Mouse (Mus musculus): ENCODE measurements around the gene Glrx5. TPM values are rescaled to one million over a fixed set of nuclear protein-coding genes. Genes with fewer than 3 reads are reported as not detected.

Glrx5 gene
- total and polyA plus RNA-seq, 3 experiments: 108 to 291 TPM; not detected in 1

DNA sequence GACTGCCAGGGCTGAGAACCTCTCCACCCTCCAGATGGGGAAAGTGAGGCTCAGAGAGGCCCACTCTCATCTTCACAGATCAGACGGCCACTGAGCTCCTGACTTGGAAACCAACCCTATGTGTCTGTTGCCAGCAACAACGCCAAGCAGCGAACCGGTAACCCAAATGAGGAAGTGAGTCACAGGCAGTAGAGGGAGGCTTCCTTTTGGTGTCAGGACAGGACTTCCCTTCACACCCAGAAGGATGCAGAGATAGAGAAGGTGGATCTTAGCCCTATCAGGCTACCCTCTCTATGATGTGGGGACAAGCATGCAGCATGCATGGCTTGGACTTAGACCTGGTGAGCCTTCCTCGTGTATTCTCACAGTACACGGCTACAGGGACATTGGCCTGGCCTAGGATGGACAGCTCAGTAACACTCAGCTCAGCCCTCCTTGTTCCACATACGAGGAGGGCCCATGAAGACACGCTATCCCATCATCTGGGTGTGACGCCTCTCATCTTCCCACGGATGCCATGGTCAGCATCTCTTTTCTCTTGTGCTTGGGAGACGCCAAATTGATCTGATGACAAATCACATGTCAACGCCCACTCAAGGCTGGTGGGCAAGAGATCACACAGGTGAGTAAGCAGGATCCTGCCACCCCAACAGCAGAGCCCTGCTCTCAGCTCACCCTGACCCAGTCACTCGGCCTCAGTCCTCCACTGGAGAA, 41.6 kb upstream of the Glrx5 start:
- Histone ChIP-seq H3K9me3 (replicated peaks; ENCODE audit: insufficient read depth, low read length) (no peaks in the 10 kb centered on the region), H3K9ac (ENCODE audit: control insufficient read depth, low read depth, low read length, poor library complexity, severe bottlenecking) (peak overlapping the region; percentile 38), H3K4me1 (ENCODE audit: control insufficient read depth in 1 of 2, insufficient read depth in 2 of 2, low read length in 2 of 2) (peaks cover 0 to 43% of the 10 kb centered on the region in 2 experiments; a peak in 3 of 4 replicates), H3K79me2 (ENCODE audit: control insufficient read depth, insufficient read depth, low read length, poor library complexity) (no peaks in the 10 kb centered on the region; the same call in 1 of the 2 replicates), H3K4me3 (ENCODE audit: control insufficient read depth in 1 of 2, insufficient read depth in 1 of 2, low read depth in 2 of 2, low read length in 2 of 2) (peak overlapping the region in 1 of 2 experiments; percentile 1; a peak in 1 of 4 replicates), H3K27ac (ENCODE audit: control insufficient read depth, low read depth, low read length) (peak overlapping the region; percentile 89), H3K27me3 (ENCODE audit: control insufficient read depth in 1 of 2, insufficient read depth in 2 of 2, low read length in 2 of 2) (no peaks in the 10 kb centered on the region), H3K36me3 (ENCODE audit: control insufficient read depth in 1 of 2, insufficient read depth in 2 of 2, low read length in 2 of 2) (peaks cover 0 to 30% of the 10 kb centered on the region in 2 experiments; a peak in 2 of 4 replicates)
- TF ChIP-seq EP300 (IDR thresholded peaks at IDR 0.05; ENCODE audit: low read depth in 1 of 2, low read length in 2 of 2) (peak; percentile 80 to 88), MYB (IDR thresholded peaks at IDR 0.05; ENCODE audit: low read depth, low read length) (peak; percentile 45; the same call in 1 of the 2 replicates), TCF12 (IDR thresholded peaks at IDR 0.05; ENCODE audit: low read depth, low read length) (peak; percentile 58; the same call in 1 of the 2 replicates), MAZ (IDR thresholded peaks at IDR 0.05; ENCODE audit: low read depth, low read length) (no peak), TAL1 (IDR thresholded peaks at IDR 0.05; ENCODE audit: low read length) (peak; percentile 83), GABPA (IDR thresholded peaks at IDR 0.05; ENCODE audit: low read depth, low read length) (no peak), USF1 (IDR thresholded peaks at IDR 0.05; ENCODE audit: low read depth, low read length) (no peak), CTCF (IDR thresholded peaks at IDR 0.05 in 2 of 3, conservative IDR thresholded peaks at IDR 0.05 in 1 of 3; ENCODE audit: control insufficient read depth in 1 of 3, insufficient read depth in 1 of 3, low read depth in 2 of 3, low read length in 3 of 3, poor library complexity in 1 of 3, severe bottlenecking in 1 of 3) (no peak), POLR2A (IDR thresholded peaks at IDR 0.05; ENCODE audit: control insufficient read depth in 1 of 2, insufficient read depth in 1 of 2, low read depth in 1 of 2, low read length in 2 of 2, poor library complexity in 1 of 2) (peak in 1 of 2 experiments; percentile 50; a peak in 1 of 4 replicates), MXI1 (IDR thresholded peaks at IDR 0.05; ENCODE audit: low read depth, low read length) (peak; percentile 80), NRF1 (IDR thresholded peaks at IDR 0.05; ENCODE audit: insufficient read depth, low read depth, low read length, poor library complexity, severe bottlenecking) (no peak), POLR2AphosphoS2 (IDR thresholded peaks at IDR 0.05; ENCODE audit: low read length) (no peak), ELF1 (IDR thresholded peaks at IDR 0.05; ENCODE audit: low read depth, low read length) (peak; percentile 66; the same call in 1 of the 2 replicates), JUND (IDR thresholded peaks at IDR 0.05; ENCODE audit: low read depth, low read length) (no peak), TBP (IDR thresholded peaks at IDR 0.05; ENCODE audit: low read depth, low read length) (peak; percentile 53; the same call in 1 of the 2 replicates), UBTF (IDR thresholded peaks at IDR 0.05; ENCODE audit: borderline replicate concordance, insufficient read depth, low read depth, low read length) (no peak), GATA1 (IDR thresholded peaks at IDR 0.05; ENCODE audit: low read depth, low read length) (peak; percentile 76), RCOR1 (IDR thresholded peaks at IDR 0.05; ENCODE audit: low read depth, low read length) (no peak; the same call in 1 of the 2 replicates), ETS1 (IDR thresholded peaks at IDR 0.05; ENCODE audit: low read depth, low read length) (peak; percentile 70; the same call in 1 of the 2 replicates), MYC (IDR thresholded peaks at IDR 0.05; ENCODE audit: low read depth, low read length) (peak; percentile 89), MAX (IDR thresholded peaks at IDR 0.05; ENCODE audit: low read length) (peak; percentile 87), SIN3A (IDR thresholded peaks at IDR 0.05; ENCODE audit: low read length) (peak; percentile 49)
- peak; percentile 95 for DNase-seq (ENCODE audit: low read depth, low spot score)
